Mouse (Mus musculus) left cerebral cortex, adult 8-10 months (tissue): ENCODE results near the gene Mss51. TPM values are rescaled to one million over a fixed set of nuclear protein-coding genes. Genes with fewer than 3 reads are reported as not detected.

Experiments used
- DNase-seq, 2 experiments: peaks; one replicate each; pipeline ENCODE4 v3.0.0; 2022; ENCODE audit warnings: low spot score in 2 of 2
- total RNA-seq, 4 experiments: library from RNA; stranded (reverse); gene quantifications; 2 replicates each; pipeline ENCODE4 v1.2.4; 2022

The Mss51 gene
- total RNA-seq, 4 experiments from 2014 or later, result 0.59 to 1.8 (median 0.89) TPM

DNA sequence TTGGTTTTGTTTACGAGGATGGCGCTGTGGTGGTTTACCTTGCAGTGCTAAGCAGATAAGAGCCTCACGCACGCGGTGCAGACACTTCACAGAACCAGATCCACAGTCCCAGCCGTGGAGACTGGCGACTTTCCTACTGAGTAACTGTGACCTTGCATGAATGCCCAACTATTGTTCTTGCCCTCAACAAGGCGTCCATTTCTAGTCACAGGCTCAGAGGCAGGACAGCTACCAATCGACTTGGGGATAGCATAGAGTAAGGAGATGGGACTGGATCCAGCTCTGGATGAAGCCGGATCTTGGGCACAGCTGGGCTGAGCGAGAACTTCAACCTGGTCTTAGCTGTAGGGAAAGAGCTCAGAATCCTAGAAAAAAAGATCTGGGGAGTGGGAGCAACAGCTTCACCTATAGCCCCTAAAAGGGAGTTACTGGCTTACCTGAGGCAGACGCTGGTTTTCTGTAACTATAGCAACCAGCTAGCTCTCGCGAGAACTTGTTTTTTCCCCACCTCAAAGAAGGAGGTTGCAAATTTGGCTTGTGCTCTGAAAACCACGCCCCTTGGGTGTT is 44.9 kb downstream of the Mss51 start, which contains the start of gene Cfap70:
Gene Cfap70 (minus strand): TSS at position 462 of the 567 bp plus-strand sequence.
- peak; percentile 25 to 43 for DNase-seq

DNA sequence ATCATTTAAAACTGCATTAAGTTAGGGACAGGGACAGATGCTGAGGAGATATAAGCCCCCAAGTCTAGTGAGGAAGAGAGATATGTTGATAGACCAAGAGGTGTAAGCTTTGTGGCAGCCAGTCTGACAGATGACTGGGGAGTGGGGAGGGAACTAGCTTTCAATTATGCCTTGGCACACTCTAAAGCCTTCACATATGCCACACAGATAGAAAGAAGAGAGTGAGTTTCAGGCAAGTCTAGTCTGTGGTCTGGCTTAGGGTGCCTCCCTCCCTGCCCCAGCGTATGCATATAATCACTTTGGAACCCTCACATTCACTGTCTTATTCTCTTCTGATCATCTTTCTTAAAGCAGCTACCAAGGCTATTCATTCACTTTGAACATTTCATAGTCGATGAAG is 45.4 kb downstream of the Mss51 start:
- no peak for DNase-seq

DNA sequence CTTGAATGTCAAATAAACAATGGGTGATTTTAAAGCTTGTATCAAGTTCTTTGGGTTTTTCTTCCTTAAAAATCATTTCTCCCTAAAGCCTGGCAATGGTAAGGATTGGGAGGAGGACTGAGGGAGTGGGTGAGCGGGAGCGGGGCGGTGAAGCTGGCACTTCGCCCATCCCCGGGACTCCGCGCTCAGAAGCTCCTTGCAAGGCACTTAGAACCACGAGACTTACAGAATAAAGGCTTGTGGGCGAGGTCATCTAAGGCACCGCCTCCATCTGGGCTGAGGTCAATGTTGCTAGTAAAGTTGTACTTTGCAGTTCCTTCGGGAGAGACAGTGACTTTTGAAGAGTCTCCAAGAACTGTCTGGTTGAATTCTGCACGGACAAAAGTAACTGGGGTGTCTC is 49.5 kb downstream of the Mss51 start:
- no peak for DNase-seq

DNA sequence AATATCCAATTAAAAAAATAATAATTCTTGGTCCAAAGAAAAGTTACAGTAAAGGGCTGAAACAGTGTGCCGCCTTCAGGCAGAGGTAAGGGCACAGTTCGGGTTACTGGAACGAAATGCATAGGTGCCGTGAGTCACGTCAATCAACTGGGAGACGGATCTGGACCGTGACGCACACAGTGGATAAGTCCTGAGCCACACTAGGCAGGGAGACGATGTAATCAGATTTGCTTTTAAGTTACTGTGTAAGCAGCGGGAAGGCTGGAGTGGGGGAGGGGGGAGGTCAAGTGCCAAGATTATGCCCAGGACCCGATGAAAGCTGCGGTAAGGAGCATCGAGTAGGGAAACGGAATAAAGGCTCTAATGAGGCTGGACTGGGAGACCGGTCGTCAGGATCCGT is 54.4 kb downstream of the Mss51 start:
- DNase-seq, result no peak

DNA sequence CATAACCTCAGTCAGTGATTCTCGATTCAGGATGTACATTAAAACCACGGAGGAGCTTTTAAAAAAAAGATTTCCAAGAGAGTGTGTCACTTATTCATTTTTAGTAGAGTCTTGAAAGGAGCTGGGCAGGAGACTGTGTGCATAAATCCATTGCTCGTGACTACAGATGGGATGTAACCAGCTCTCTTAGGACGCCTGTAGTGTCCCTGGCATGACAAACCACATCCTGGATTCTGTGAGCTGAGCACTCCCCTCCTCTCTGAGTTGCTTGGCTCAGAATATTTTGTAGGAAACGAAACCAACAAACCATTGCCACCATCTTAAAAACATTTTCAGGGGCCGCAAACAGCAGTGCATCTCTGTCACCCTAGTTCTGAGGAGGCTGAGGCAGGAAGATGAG is 59.7 kb downstream of the Mss51 start:
- DNase-seq, result no peak

Other genes starting within 250 kb of the Mss51 start
- not detected for gene Kcnk16, start 227.7 kb downstream of the Mss51 start, total RNA-seq
- gene Nudt13, start 202.2 kb downstream of the Mss51 start, total RNA-seq, result 10 to 100 TPM; 18.9 to 23.2 (median 21.2) TPM
- gene Ecd, start 148.8 kb downstream of the Mss51 start, total RNA-seq, result 10 to 100 TPM; 34.6 to 39.1 (median 36.5) TPM
- gene Fam149b, start 148.7 kb downstream of the Mss51 start, total RNA-seq, result 10 to 100 TPM; 45.3 to 49.3 (median 47.8) TPM
- gene Dnajc9, start 108.0 kb downstream of the Mss51 start, total RNA-seq, result 10 to 100 TPM; 24.9 to 33.6 (median 28.6) TPM
- 10 to 100 TPM; 30.2 to 36.4 (median 33.9) TPM for gene Mrps16, start 103.3 kb downstream of the Mss51 start, total RNA-seq
- 1 to 10 TPM; 3.1 to 4.1 (median 3.5) TPM for gene Cfap70, start 44.7 kb downstream of the Mss51 start, total RNA-seq
- gene Anxa7, start 16.8 kb downstream of the Mss51 start, total RNA-seq, result 10 to 100 TPM; 70.2 to 86.3 (median 74.8) TPM
- gene Ppp3cb, start 49.7 kb upstream of the Mss51 start, total RNA-seq, result 100 to 1,000 TPM; 244 to 282 (median 264) TPM
- 10 to 100 TPM; 52.2 to 58.6 (median 54.9) TPM for gene Usp54, start 144.2 kb upstream of the Mss51 start, total RNA-seq
- 1 to 10 TPM in 2 of 4 experiments, under 1 TPM in 1, not detected in 1; 0.27 to 1.2 (median 1.1) TPM for gene Myoz1, start 159.6 kb upstream of the Mss51 start, total RNA-seq
- under 1 TPM; 0.23 to 0.57 (median 0.47) TPM for gene Synpo2l, start 171.5 kb upstream of the Mss51 start, total RNA-seq
- gene Sec24c, start 177.4 kb upstream of the Mss51 start, total RNA-seq, result 100 to 1,000 TPM in 1 of 4 experiments, 10 to 100 TPM in 3; 87.9 to 102 (median 99.5) TPM
- 10 to 100 TPM; 14.4 to 15.4 (median 15.1) TPM for gene Fut11, start 198.1 kb upstream of the Mss51 start, total RNA-seq
- 10 to 100 TPM; 44.0 to 50.6 (median 49.5) TPM for gene Chchd1, start 206.1 kb upstream of the Mss51 start, total RNA-seq
- 100 to 1,000 TPM; 149 to 168 (median 158) TPM for gene Zswim8, start 210.7 kb upstream of the Mss51 start, total RNA-seq
- 10 to 100 TPM; 17.3 to 22.4 (median 20.1) TPM for gene Ndst2, start 237.7 kb upstream of the Mss51 start, total RNA-seq